Mouse (Mus musculus) midbrain, postnatal 0 days (tissue): ENCODE measurements around the gene Man1a. TPM values are rescaled to one million over a fixed set of nuclear protein-coding genes. Genes with fewer than 3 reads are reported as not detected.

ENCODE experiments used
- ATAC-seq: fragments of 200-750 bp; cut with Nextera tagmentation; 2 replicates; pipeline ENCODE4 v1.8.0; 2017; ENCODE audit warnings: moderate number of reproducible peaks, mild to moderate bottlenecking, moderate TSS enrichment, moderate library complexity; ENCODE audit not compliant: low FRiP score
- DNase-seq: peaks from one replicate; pipeline ENCODE4 v3.0.0-alpha.2; 2015; ENCODE audit warnings: low spot score
- H3K27ac ChIP-seq: fragments of 300-500 bp; sonication (generic); 2 replicates; pipeline ENCODE4 v1.5.1; 2014; ENCODE audit warnings: low read depth, mild to moderate bottlenecking, low read length, mixed read lengths
- H3K27me3 ChIP-seq: fragments of 300-500 bp; sonication (generic); 2 replicates; pipeline ENCODE4 v1.6.1; 2014; ENCODE audit warnings: low read length, control low read depth, mixed read lengths; ENCODE audit not compliant: insufficient read depth
- H3K36me3 ChIP-seq: fragments of 300-500 bp; sonication (generic); 2 replicates; pipeline ENCODE4 v1.6.1; 2014; ENCODE audit warnings: low read length, control low read depth, mixed read lengths; ENCODE audit not compliant: insufficient read depth
- H3K4me1 ChIP-seq: fragments of 300-500 bp; sonication (generic); 2 replicates; pipeline ENCODE4 v1.6.1; 2014; ENCODE audit warnings: mild to moderate bottlenecking, control low read depth, antibody characterized with exemption, low read length, mixed read lengths; ENCODE audit not compliant: insufficient read depth
- H3K4me2 ChIP-seq: fragments of 300-500 bp; sonication (generic); 2 replicates; pipeline ENCODE4 v1.6.1; 2014; ENCODE audit warnings: low read depth, mild to moderate bottlenecking, low read length, mixed read lengths; ENCODE audit not compliant: poor library complexity, severe bottlenecking
- H3K4me3 ChIP-seq: fragments of 300-500 bp; sonication (generic); 2 replicates; pipeline ENCODE4 v1.5.1; 2014; ENCODE audit warnings: low read depth, mild to moderate bottlenecking, low read length, moderate library complexity
- H3K9ac ChIP-seq: fragments of 300-500 bp; sonication (generic); replicated peaks from 2 replicates; pipeline ENCODE4 v1.6.1; 2014; ENCODE audit warnings: mild to moderate bottlenecking, low read length, moderate library complexity, mixed read lengths; ENCODE audit not compliant: poor library complexity, severe bottlenecking
- H3K9me3 ChIP-seq: fragments of 300-500 bp; sonication (generic); 2 replicates; pipeline ENCODE4 v1.6.1; 2016; ENCODE audit warnings: low read length, control low read depth
- CTCF ChIP-seq: IDR thresholded peaks from 2 replicates; pipeline ENCODE4 v1.5.1; 2016; ENCODE audit warnings: antibody characterized with exemption, mild to moderate bottlenecking
- WGBS: fragments of 180-500 bp; shearing (Covaris S2); extraction: QIAGEN DNeasy Blood & Tissue Kit; methylation state at CpG from one replicate; pipeline ENCODE4 v1.1.7; 2014; 5-methylcytosine and 5-hydroxymethylcytosine counted together
- polyA plus RNA-seq: library from polyadenylated mRNA; unstranded; fragments of >200 nt; fragmentation: Nextera tagmentation; extraction: Ambion mirVana; gene quantifications from 2 replicates; pipeline ENCODE4 v1.2.1, GENCODE M21; 2015
- total RNA-seq: library from RNA; depleted of rRNA; stranded (reverse); fragments of >200 nt; gene quantifications from 2 replicates; pipeline ENCODE4 v1.2.3, GENCODE M21; 2014

Gene Man1a
- total and polyA plus RNA-seq, 2 experiments from 2014 or later, result 4.2 to 19.3 TPM

GRCm38 (mm10) chr10:54103671-54104070 lies 27.3 kb upstream of the Man1a start:
- H3K36me3 ChIP-seq, result no peaks in the 10 kb centered on the region
- H3K4me3 ChIP-seq, result no peak overlapping the region
- no peak overlapping the region for H3K4me2 ChIP-seq
- DNase-seq, result no peak
- ATAC-seq, result no peak
- no peak for TF ChIP-seq CTCF
- H3K4me1 ChIP-seq, result no peaks in the 10 kb centered on the region
- no peak overlapping the region for H3K9ac ChIP-seq
- no peaks in the 10 kb centered on the region for H3K27me3 ChIP-seq
- no peak overlapping the region for H3K27ac ChIP-seq
- WGBS, result 82% methylated on average over 4 of the region's 4 CpGs
- H3K9me3 ChIP-seq, result no peaks in the 10 kb centered on the region

DNA sequence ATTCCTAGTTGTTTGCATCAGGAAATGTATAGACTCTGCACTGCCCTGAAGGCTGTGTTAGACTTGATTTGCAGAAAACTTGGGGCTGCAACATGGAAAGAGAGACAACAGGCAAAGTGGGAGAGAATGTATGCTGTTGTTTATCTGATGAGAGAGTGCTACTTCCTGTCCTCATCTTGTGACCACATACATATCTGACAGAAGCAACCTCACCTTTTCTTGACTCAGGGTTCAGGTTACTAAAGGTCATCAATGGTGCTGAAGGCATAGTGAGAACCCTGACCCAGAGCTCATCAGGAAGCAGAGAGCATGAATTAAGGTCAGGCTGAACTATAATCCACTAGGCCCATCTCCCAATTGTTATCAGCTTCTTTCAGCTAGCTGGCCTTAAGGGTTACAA lies 15.7 kb upstream of the Man1a start:
- no peak for DNase-seq
- Histone ChIP-seq H3K9ac (no peak overlapping the region), H3K4me1 (no peaks in the 10 kb centered on the region), H3K4me2 (no peak overlapping the region), H3K27me3 (no peaks in the 10 kb centered on the region), H3K27ac (no peak overlapping the region), H3K4me3 (no peak overlapping the region), H3K9me3 (no peaks in the 10 kb centered on the region), H3K36me3 (no peaks in the 10 kb centered on the region)
- no peak for ATAC-seq
- TF ChIP-seq CTCF, result no peak

DNA sequence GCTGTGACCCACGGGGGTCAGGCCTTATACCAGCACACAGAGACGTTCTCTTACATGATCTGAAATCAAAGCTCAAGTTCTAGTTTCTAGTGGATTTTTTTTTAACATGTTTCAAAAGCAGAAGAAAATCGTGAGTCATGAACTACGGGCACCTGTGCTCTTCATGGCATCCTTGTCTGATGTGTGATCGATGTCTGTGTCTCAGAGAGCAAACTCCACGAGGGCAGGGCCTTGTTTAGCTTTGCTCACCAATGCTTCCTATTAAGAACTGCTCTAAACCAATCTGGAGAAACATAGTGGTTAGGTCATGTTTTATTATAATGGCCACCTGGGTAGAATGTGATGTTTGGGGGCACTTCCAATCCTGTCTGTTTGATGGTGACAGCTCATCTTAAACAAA lies 13.5 kb upstream of the Man1a start:
- Histone ChIP-seq H3K27me3 (no peaks in the 10 kb centered on the region), H3K4me3 (no peak overlapping the region), H3K9me3 (no peaks in the 10 kb centered on the region), H3K36me3 (no peaks in the 10 kb centered on the region), H3K4me1 (no peaks in the 10 kb centered on the region), H3K9ac (no peak overlapping the region), H3K27ac (no peak overlapping the region), H3K4me2 (no peak overlapping the region)
- no peak for TF ChIP-seq CTCF
- DNase-seq (no peak), ATAC-seq (no peak)
- WGBS, result 91% methylated on average over 6 of the region's 6 CpGs

- WGBS, result 87% methylated on average over 3 of the region's 3 CpGs
- H3K9me3 ChIP-seq, result no peaks in the 10 kb centered on the region
- H3K4me3 ChIP-seq, result no peak overlapping the region
- H3K27ac ChIP-seq, result no peak overlapping the region
- H3K4me2 ChIP-seq, result no peak overlapping the region
- no peak for TF ChIP-seq CTCF
- no peak for DNase-seq
- H3K9ac ChIP-seq, result no peak overlapping the region
- no peaks in the 10 kb centered on the region for H3K36me3 ChIP-seq
- ATAC-seq, result no peak
- H3K4me1 ChIP-seq, result no peaks in the 10 kb centered on the region
- H3K27me3 ChIP-seq, result no peaks in the 10 kb centered on the region
Measured at GRCm38 (mm10) chr10:54087346-54087745, 10.9 kb upstream of the Man1a start.

DNA sequence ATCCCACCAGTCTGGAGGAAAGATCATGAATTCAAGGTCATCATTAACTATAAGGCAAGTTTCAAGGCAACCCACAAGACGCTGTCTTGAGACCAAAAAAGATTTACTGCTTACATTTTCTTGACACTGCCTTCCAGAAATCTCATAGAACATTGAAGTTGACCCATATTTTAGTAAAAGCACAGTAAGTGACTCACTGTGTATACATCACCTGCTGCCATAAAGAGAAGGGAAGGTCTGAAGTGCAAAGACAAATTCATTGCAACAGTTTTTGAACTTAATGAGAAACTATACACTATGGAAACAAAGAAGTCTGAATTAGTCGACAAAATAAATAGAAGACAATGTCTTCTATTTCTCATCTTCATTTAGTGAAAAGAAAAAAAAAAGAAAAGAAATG lies 8.7 kb upstream of the Man1a start:
- Histone ChIP-seq H3K27ac (no peak overlapping the region), H3K9ac (no peak overlapping the region), H3K9me3 (no peaks in the 10 kb centered on the region), H3K4me3 (no peak overlapping the region), H3K36me3 (no peaks in the 10 kb centered on the region), H3K4me1 (no peaks in the 10 kb centered on the region), H3K4me2 (no peak overlapping the region), H3K27me3 (no peaks in the 10 kb centered on the region; the same call in 1 of the 2 replicates)
- no peak for TF ChIP-seq CTCF
- ATAC-seq (no peak), DNase-seq (no peak)
- WGBS, result 86% methylated on average over 2 of the region's 2 CpGs

DNA sequence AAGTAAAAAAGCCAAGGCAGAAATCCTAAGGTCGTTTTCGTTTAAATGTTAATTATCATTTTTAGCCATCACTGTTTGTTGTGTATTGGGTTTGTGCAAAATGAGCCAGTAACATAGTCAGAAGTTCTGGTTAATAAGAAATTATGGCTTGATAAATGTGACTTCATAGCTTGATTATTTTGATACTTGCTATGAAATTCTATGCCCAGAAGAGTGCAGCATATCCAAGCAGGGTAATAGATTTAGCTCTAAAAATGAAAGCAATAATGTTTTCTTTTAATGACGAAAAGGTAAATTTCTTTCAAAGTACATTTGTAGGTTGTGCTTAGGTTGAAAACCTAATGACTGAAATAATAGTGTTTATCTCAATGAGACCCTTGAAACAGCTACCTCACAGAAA lies 596 bp upstream of the Man1a start:
- no peaks in the 10 kb centered on the region for H3K36me3 ChIP-seq
- peak; percentile 71 for TF ChIP-seq CTCF
- H3K4me3 ChIP-seq, result no peak overlapping the region
- H3K9me3 ChIP-seq, result no peaks in the 10 kb centered on the region
- 0 out of 2 replicates have a peak, but pooled peaks cover 4% of the 10 kb centered on the region for H3K4me1 ChIP-seq
- DNase-seq (no peak), ATAC-seq (no peak)
- H3K27me3 ChIP-seq, result peaks cover 3% of the 10 kb centered on the region; the same call in 1 of the 2 replicates
- H3K4me2 ChIP-seq, result no peak overlapping the region
- WGBS, result 56% methylated on average over 3 of the region's 3 CpGs
- no peak overlapping the region for H3K27ac ChIP-seq
- H3K9ac ChIP-seq, result no peak overlapping the region
